ENCODE assay signal across 24 mouse cellular contexts in the genomic region with DNA sequence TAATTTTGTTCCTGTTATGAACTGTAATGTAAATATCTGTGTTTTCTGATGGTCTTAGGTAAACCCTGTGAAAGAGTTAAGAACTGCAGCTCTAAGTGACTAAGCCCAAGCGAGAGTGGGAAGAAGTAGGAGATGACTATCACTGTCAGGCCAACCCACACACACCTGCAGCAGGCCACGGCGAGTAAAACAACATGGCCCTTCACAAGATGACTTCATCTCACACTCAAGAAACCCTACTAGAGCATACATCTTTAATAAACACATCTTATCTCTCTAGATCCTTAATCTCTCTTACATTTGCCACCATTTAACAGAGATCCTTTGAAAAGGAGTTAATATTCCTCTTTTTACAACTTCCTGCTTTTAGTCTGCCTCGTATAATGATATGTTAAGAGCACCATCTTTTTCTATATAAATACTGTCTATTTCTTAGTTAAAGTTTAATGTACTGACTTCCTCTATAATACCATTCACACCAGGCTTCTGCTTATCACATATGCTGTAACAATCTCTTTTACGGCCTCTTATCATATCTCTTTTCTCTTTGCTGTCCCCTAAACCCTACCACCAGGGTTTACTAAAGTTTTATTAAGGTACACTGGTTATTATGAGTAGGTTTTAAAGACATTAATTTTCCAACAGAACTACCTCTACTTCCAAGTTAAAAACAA.
"Had no signal": no experiment of that assay in that cellular context is flagged by ENCODE, and none has a peak within 500 bp of the region (broad histone marks: within the 10 kb centered on the region; RNA-seq: fewer than 3 reads in every experiment).

No protein-coding gene starts in this region.

- H3K9ac ChIP-seq: forebrain, postnatal 0 days; heart, embryonic 12.5 days; hindbrain, embryonic 12.5 days; hindbrain, embryonic 14.5 days; limb, embryonic 12.5 days had no signal

- H3K4me3 ChIP-seq: heart, adult 2 months; heart, embryonic 12.5 days; hindbrain, embryonic 10.5 days; hindbrain, embryonic 12.5 days; layer of hippocampus, adult 2 months; left cerebral cortex, adult 2 months; limb, embryonic 10.5 days; limb, embryonic 12.5 days had no signal

- H3K4me1 ChIP-seq: hindbrain, embryonic 10.5 days; hindbrain, embryonic 12.5 days; limb, embryonic 10.5 days; limb, embryonic 12.5 days had no signal

- H3K4me2 ChIP-seq: heart, embryonic 12.5 days; hindbrain, embryonic 12.5 days; hindbrain, embryonic 14.5 days; limb, embryonic 12.5 days; liver, embryonic 11.5 days had no signal

- ATAC-seq: forebrain, postnatal 0 days; hindbrain, embryonic 16.5 days; inflammation-experienced regulatory T-cells, adult 6 months had no signal

- H3K27ac ChIP-seq: heart, adult 2 months; hindbrain, embryonic 10.5 days; hindbrain, embryonic 12.5 days; hindbrain, embryonic 14.5 days; layer of hippocampus, adult 2 months; left cerebral cortex, adult 2 months; limb, embryonic 10.5 days; limb, embryonic 12.5 days had no signal

- H3K27me3 ChIP-seq: heart, embryonic 12.5 days; hindbrain, embryonic 12.5 days; limb, embryonic 12.5 days had no signal

- H3K9me3 ChIP-seq: heart, embryonic 12.5 days; hindbrain, embryonic 10.5 days; hindbrain, embryonic 12.5 days; limb, embryonic 10.5 days; limb, embryonic 12.5 days had no signal

- DNase-seq: forebrain, postnatal 0 days; gastrocnemius, postnatal 14 days; gastrocnemius, postnatal 36 days; heart, adult 11 months; heart, adult 2 months; heart, postnatal 10 days; heart, postnatal 4 days; kidney, adult 18-20 months; kidney, adult 8-10 months; kidney, postnatal 10 days; kidney, postnatal 25 days; kidney, postnatal 4 days; liver had no signal
